Mouse (Mus musculus): ENCODE results near the gene Slc25a34. TPM values are rescaled to one million over a fixed set of nuclear protein-coding genes. Genes with fewer than 3 reads are reported as not detected.

Slc25a34 gene
- total RNA-seq, 2 experiments from 2014 or later = 2.3 to 4.1 TPM

DNA sequence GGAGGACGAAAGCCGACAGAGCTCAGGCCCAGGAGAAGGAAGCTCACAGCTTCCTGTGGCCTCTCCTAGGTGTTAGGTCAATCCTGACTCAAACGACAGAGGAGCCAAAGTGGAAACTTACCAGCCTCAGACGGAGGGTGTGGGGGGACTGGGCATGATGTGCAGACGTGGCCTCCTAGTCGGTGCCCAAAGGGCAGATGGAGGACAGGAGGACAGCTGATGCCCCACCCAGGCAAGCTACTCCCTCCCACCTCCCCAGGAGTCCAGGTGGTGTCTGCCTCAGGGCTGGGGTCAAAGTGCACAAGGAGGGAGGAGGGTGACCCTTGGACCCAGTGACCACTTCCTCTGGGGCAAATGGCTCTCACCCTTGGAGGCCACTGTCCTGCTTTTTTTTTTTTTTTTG lies 52.3 kb downstream of the Slc25a34 start:
- no peak for DNase-seq (ENCODE audit: extremely low spot score in 1 of 2, low spot score in 2 of 2)
- intact Hi-C loops (cut with DNase I) = no loop called here

DNA sequence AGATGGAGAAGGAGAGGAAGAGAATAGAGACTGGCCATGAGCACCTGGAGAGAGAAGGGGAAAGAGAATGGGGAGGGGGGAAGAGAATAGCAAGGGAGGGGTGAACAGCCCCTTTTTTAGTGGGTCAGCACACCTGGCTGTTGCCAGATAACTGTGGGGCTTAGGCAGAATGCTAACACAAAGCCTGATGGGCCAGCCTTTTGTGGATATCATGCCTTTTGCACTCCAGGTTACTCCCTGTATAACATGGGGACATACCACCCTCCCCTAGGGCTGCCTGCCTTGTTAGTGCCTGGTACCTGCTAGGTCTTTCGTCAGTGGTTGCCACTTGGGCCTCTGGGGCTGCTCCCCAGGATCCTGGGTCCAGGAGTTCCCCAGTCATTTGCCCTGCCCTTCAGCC lies 52.8 kb downstream of the Slc25a34 start:
- DNase-seq (ENCODE audit: extremely low spot score in 1 of 2, low spot score in 2 of 2) = no peak
- intact Hi-C loops (cut with DNase I) = no loop called here

- intact Hi-C loops (cut with DNase I) = no loop called here
- DNase-seq (ENCODE audit: extremely low spot score in 1 of 2, low spot score in 2 of 2) = no peak
Measured at GRCm38 (mm10) chr4:141570004-141570403, 53.6 kb downstream of the Slc25a34 start.

DNA sequence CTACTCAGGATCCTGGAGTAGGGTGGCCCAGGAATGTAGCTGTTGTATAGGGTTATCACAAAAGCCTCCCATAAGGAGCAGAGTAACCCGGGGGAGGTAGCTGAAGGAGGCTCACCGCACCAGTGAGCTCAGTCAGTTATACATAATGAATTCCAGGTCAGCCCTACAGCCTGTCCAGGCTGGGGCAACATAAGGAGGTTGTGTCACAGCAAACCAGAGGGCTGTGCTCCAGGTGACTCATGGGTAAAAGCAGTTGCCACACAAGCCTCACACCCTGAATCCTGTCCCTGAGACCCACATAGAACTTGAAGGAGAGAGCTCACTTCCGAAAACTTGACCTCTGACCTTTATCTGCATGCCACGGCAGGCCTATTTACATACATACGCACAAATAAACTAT lies 54.7 kb downstream of the Slc25a34 start:
- intact Hi-C loops (cut with DNase I) = no loop called here
- DNase-seq (ENCODE audit: extremely low spot score in 1 of 2, low spot score in 2 of 2) = no peak

Other genes with a start within 250 kb of the Slc25a34 start
- gene Clcnka, start 225.1 kb downstream of the Slc25a34 start, total RNA-seq (2021) = not detected
- gene Clcnkb, start 207.8 kb downstream of the Slc25a34 start, total RNA-seq (2021) = not detected
- gene Hspb7, start 203.0 kb downstream of the Slc25a34 start, total RNA-seq (2021) = under 1 TPM; 0.11 to 0.20 TPM
- 1 to 10 TPM; 2.5 to 3.5 TPM for gene Srarp, start 187.7 kb downstream of the Slc25a34 start, total RNA-seq (2021)
- gene Zbtb17, start 179.2 kb downstream of the Slc25a34 start, total RNA-seq (2021) = 10 to 100 TPM; 23.0 to 26.1 TPM
- gene Spen, start 85.2 kb downstream of the Slc25a34 start, total RNA-seq (2021) = 10 to 100 TPM; 56.8 to 59.9 TPM
- 1 to 10 TPM; 4.4 to 6.0 TPM for gene Fblim1, start 17.7 kb downstream of the Slc25a34 start, total RNA-seq (2021)
- gene Tmem82, start 5.2 kb downstream of the Slc25a34 start, total RNA-seq (2021) = under 1 TPM; 0.28 to 0.79 TPM
- 10 to 100 TPM; 49.0 to 55.0 TPM for gene Plekhm2, start 41.1 kb upstream of the Slc25a34 start, total RNA-seq (2021)
- gene Rsc1a1, start 61.8 kb upstream of the Slc25a34 start, total RNA-seq (2021) = 1 to 10 TPM in 1 of 2 experiments, under 1 TPM in 1; 0.41 to 3.0 TPM
- 10 to 100 TPM; 27.7 to 28.1 TPM for gene Ddi2, start 99.6 kb upstream of the Slc25a34 start, total RNA-seq (2021)
- under 1 TPM in 1 of 2 experiments, not detected in 1; 0.24 TPM for gene Agmat, start 122.9 kb upstream of the Slc25a34 start, total RNA-seq (2021)
- gene Dnajc16, start 167.1 kb upstream of the Slc25a34 start, total RNA-seq (2021) = 10 to 100 TPM; 26.8 to 29.2 TPM
- gene Casp9, start 169.8 kb upstream of the Slc25a34 start, total RNA-seq (2021) = 10 to 100 TPM; 21.7 to 27.0 TPM
- not detected for gene Cela2a, start 202.3 kb upstream of the Slc25a34 start, total RNA-seq (2021)
- not detected for gene Ctrc, start 222.5 kb upstream of the Slc25a34 start, total RNA-seq (2021)